Mouse (Mus musculus): ENCODE data around the gene Smbd1.

Gene Smbd1

GRCm38 (mm10) chr16:32812888-32813361 lies 2.6 kb upstream of the Smbd1 start:
- peak; percentile 88 for DNase-seq

- DNase-seq, result no peak
These were observed 2.7 kb downstream of the Smbd1 start for GRCm38 (mm10) chr16:32807408-32808185.

- no peak for DNase-seq
These were observed 5.1 kb downstream of the Smbd1 start for GRCm38 (mm10) chr16:32805151-32805550.

GRCm38 (mm10) chr16:32803901-32804300 lies 6.4 kb downstream of the Smbd1 start:
- DNase-seq, result no peak

GRCm38 (mm10) chr16:32803252-32803853 lies 6.9 kb downstream of the Smbd1 start:
- DNase-seq, result no peak

GRCm38 (mm10) chr16:32797426-32797689 lies 12.9 kb downstream of the Smbd1 start, which contains the start of gene Muc20:
Gene Muc20, minus strand, starts transcription at chr16:32797435.
- DNase-seq, result no peak

GRCm38 (mm10) chr16:32796676-32797425 lies 13.4 kb downstream of the Smbd1 start:
- DNase-seq, result no peak

GRCm38 (mm10) chr16:32795177-32795576 lies 15.1 kb downstream of the Smbd1 start:
- DNase-seq, result no peak

GRCm38 (mm10) chr16:32790056-32790455 lies 20.2 kb downstream of the Smbd1 start:
- DNase-seq, result no peak

- DNase-seq, result no peak
These were observed 25.4 kb downstream of the Smbd1 start for GRCm38 (mm10) chr16:32784840-32785239.

- no peak for DNase-seq
These were observed 26.8 kb downstream of the Smbd1 start for GRCm38 (mm10) chr16:32783324-32784062.

GRCm38 (mm10) chr16:32778956-32779355 lies 31.3 kb downstream of the Smbd1 start:
- DNase-seq, result no peak

- no peak for DNase-seq
These were observed 33.6 kb downstream of the Smbd1 start for GRCm38 (mm10) chr16:32776676-32777075.

- DNase-seq, result no peak
These were observed 43.4 kb downstream of the Smbd1 start for GRCm38 (mm10) chr16:32766904-32767303.

- no peak for DNase-seq
These were observed 45.3 kb downstream of the Smbd1 start for GRCm38 (mm10) chr16:32764961-32765360.

- no peak for DNase-seq
These were observed 45.7 kb downstream of the Smbd1 start for GRCm38 (mm10) chr16:32764550-32764949.
